Mouse (Mus musculus) megakaryocyte progenitor cell, adult 5-6 weeks (primary cell): ENCODE results near the gene Hist1h2bg. TPM values are rescaled to one million over a fixed set of nuclear protein-coding genes. Genes with fewer than 3 reads are reported as not detected.
"Not testable (repeated sequence)": the region's sequence is repeated elsewhere in the genome, so short reads cannot be mapped to it uniquely, and the experiment has no call there.

ENCODE experiments used
- ATAC-seq: replicated peaks from 2 replicates; pipeline ENCODE4 v1.8.0; 2016; ENCODE audit warnings: mild to moderate bottlenecking, moderate TSS enrichment, inconsistent platforms; ENCODE audit not compliant: poor library complexity
- total RNA-seq, 2 experiments: library from RNA; stranded (forward) in 1 of 2; stranded (reverse) in 1 of 2; fragments of 157-497, 149-512 nt in 1 of 2; fragments of 200-1000 nt in 1 of 2; gene quantifications; 2 replicates each; pipeline versions ENCODE4 v1.2.3 to v1.2.4; 2015 to 2017

Gene Hist1h2bg
- total RNA-seq, 2 experiments from 2014 or later, result 322 to 1,244 TPM

DNA sequence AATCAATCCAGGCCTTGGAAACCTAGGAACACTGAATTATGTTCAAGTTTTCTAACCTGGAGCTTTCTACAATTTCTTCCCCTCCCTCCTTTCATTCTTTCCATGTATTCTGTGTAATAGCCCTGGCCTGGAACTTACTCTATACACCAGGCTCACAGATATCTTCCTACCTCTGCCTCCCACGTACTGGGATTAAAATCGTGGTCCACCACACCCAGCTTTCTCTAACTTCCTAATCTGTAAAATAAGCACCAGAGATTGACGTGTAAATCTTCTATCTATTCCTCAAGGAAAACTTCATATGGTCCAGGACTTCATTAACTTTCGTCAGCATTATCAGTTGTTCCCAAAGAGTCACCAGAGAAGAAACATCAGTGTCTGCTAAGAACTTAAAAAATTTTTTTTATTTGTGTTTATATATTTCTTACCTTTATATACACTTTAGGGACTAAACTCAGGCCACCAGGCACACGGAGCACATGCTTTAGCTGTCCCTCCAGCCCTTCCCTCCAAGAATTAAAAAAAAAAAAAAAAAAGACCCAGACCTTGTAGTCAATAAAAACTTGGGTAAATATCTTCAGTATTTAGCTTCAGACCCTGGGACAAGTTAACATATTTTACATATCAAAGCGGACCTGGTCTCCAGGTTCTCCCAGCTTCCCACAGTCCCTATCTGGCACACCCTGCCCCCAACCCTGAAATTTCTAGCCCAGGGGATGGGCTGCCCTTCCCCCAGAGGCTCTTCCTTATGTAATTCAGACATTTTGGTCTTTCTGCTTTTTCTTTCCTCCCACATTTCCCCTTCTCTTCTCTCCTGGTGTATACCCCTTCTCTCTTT lies 11.2 kb downstream of the Hist1h2bg start:
- peak; percentile 2 for ATAC-seq

- no peak for ATAC-seq
These were observed 12.3 kb downstream of the Hist1h2bg start for GRCm38 (mm10) chr13:23583387-23584068.

DNA sequence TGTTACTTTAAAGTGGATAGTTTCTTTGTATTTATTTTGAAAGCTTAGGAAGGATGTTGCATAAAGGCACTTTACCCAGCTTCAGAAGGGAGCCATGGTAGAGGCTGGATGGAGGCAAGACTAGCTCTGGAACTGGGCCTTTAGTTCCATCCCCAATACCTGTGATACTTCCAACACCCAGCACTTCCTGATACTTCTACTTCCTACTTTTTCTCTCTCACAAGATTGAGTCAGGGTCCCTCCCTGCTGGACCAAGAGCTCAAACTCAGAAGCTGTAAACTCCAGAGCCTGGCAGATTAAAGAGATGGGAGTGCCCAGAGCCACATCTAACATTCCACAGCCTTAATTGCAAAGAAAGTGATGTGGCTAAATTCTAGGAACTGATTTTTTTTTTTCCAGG lies 13.1 kb downstream of the Hist1h2bg start:
- no peak for ATAC-seq

DNA sequence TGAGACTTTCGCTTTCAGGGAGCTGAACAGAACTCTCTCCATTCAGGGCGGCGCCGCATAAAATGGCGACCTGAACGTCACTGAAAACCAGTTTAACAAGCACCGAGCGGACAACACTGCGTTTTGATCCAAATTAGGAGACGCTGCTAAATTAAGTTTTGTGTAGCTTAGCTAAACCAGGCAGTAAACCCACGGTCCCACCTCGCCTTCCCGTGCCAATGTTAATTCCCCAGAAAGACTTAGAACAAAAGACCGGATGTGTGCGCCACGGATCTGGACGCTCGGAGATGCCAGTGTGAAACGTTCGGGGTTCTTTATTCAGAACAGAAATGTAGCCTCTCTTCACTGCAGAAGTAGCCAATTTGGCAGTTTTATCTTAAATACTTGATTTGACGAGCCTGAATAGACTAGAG lies 13.8 kb downstream of the Hist1h2bg start:
- peak; percentile 17 for ATAC-seq

DNA sequence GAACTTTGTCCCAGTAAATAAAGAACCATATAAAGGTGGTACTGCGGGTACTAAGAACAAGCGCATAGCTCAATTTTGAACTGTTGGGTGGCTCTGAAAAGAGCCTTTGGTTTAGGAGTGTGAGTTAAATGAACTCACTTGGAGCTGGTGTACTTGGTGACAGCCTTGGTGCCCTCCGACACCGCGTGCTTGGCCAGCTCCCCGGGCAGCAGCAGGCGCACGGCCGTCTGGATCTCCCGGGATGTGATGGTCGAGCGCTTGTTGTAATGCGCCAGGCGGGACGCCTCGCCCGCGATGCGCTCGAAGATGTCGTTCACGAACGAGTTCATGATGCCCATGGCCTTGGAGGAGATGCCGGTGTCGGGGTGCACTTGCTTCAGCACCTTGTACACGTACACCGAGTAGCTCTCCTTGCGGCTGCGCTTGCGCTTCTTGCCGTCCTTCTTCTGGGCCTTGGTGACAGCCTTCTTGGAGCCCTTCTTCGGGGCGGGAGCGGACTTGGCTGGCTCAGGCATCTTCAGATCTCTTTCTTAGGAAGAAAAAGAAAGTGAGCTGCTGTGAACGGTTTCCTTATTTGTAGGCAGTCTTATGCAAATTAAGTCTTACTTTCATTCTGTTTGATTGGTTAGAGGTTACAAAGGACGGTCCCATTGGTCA lies 14.4 kb downstream of the Hist1h2bg start:
- ATAC-seq, result peak; percentile 63

DNA sequence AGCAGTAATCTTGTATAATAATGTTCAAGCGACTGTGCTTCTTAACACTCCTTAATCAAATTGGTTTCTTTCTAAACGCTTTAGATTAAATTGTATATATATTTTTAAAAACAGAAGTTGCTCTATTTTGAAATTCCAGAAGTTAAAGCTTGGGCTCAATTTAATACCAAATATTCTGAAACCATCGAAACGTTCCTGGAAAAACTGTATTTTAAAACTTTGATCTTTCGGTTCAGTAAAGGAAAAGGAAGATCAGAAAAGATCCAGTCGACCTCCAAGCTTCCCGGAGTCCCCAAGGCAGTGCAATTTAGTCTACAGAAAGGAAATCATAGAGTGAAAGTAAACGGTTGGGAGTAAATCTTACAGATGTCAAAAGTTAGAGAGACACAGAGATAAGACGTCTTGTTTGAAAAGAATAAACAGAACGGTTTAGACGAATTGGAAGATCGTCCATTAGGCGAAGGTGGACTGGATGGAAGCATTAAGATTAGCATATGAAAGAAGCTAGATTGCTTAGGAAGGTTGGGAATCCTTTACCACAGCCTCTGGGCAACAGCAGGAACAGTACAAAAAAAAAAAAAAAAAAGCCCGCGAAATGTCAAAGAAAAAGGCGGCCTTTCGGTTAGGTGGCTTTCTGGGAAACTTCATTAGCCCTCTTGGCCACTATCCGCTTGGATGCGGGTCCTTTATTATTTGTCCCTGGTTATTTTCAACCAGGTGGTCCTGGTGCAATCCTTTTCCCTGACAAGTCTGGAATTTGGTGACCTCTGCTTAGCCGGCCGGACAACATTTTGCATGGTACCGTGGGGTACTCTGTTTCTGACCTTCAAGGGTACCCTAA lies 15.1 kb downstream of the Hist1h2bg start:
- ATAC-seq, result no peak

DNA sequence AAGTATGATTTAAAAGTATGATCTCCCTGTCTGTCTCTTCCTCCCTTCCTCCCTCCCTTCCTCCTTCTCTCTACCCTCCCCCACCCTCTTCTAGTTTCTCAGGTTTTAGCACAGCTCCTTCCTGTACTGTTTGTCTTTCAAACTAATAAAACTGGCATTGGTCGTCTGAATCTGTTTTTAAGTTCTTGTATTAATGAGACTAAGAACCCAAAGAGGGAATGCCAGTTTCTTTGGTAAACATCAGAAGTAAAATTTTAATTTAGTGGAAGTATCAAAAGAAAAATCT lies 15.7 kb downstream of the Hist1h2bg start:
- no peak for ATAC-seq

GRCm38 (mm10) chr13:23591206-23591605 lies 20.0 kb downstream of the Hist1h2bg start:
- no peak for ATAC-seq

DNA sequence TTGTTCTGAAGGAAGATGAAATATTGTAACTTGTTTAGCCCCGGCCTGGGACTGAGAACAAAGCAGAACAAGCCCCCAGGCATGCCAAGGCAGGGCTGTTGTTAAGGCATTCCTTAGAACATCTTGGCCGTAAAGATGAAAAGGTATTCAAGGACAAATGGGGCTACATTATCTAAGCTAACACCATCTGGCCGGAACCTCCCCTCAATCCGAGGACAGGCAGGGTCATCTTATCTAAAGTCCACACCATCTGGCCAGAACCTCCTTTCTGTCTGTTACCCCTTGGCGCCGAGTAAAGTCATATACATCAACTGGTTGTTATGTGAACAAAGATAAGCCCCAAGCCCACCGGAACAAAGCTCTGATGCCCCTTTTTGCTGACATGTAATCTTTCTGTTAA lies 20.7 kb downstream of the Hist1h2bg start:
- not testable (repeated sequence) for ATAC-seq

DNA sequence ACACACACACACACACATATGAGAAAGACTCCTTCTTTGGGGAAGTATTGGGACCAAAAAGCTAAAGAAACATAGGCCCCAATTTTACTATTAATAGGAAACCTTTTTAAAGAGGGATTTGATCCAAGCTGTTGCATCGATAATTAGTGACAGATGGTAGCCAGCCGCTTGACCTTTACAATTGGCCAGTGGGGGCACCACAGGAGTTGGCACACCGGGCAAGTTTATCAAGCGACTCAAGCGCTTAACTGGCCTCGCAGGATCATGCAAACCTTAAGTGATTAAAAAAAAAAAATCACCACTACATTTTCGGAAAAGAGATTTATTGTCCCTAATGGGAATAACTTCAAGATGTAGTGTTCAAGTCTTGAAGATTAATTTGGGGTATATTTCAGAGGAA lies 21.4 kb downstream of the Hist1h2bg start:
- no peak for ATAC-seq

DNA sequence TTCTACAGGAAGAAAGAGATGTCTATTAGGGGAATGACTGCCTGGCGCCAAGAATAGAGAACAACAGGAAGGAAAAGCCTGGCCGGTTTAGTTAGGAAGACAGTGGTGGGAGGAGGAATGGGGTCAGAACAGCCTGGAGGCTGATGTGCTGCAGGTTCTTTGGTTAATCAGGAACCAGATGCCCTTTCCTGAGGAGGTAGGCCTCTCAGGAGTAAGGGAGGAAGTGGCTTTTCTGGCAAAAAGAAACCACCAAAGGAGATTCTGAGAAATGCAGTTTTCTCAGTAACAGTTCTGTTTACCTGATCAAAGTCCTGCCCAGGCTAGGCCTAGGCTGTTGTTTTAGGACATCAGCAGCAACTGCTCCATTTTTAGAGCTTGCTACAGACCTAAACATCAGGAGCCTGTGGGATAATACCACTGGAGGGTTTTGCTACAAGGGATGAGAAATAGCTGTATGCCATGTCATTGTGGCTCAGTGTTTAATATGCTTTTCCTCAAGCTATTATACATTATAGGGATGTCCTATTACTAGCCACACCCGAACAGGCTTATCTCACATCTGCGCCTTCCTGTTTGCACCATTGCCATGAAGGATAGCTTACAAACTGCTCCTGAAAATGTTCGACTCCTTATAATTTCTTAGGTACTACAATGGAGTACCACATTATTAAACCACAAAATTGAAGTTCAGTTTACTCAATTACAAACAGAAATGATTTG lies 22.0 kb downstream of the Hist1h2bg start:
- ATAC-seq, result peak; percentile 38

DNA sequence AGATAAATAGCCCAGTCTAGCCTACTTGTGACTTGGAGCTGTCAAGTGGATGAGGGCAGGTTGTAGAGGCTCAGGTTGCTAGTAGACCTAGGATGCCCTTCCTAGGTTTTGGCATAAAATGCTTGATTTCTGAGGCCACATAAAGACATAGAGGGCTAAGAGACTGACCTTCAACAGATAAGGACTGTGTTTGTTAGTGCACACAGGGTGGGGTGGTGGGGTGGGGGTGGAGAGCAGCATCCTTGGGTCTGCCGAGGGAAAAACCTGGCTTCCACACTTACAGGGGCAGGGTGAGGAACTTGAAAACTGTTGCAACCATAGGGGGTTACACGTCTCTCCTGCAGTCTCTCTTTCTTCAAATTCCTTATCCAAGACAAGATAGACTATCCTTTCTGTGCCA lies 24.0 kb downstream of the Hist1h2bg start:
- no peak for ATAC-seq

DNA sequence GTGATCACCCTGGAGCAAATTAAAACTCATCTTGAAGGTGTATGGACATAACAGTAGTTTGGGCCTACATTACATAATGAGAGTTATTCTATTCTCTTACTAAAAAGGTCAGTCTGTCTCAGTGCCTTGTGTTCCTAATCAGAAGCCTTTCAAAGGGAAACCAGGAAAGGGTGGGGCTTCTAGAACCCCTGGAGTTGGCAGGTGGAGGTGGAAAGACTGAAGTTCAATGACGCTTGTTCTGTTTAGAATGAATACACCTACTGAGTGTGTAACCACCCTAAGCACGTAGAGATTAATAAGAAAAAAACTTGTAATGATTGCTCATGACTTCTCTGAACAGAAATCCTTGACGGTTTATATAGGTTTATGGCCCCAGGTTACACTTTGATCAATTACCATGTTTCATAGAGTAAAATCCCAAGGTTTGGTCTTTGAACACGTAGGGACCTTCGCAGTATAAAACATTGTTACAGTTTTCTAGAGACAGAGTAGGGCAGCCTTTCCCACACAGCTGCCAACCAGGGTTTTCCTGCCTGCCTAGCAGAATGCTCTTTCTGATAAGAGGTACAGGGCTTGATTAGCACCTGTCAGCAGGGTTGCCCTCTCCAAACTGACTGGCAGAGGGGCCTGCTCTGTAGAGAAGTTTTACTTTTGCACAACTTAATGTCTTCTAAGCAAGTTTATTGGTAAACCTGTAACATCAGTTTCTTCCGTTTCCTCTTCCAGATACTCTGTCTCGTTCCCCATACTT lies 24.6 kb downstream of the Hist1h2bg start:
- peak; percentile 88 for ATAC-seq

DNA sequence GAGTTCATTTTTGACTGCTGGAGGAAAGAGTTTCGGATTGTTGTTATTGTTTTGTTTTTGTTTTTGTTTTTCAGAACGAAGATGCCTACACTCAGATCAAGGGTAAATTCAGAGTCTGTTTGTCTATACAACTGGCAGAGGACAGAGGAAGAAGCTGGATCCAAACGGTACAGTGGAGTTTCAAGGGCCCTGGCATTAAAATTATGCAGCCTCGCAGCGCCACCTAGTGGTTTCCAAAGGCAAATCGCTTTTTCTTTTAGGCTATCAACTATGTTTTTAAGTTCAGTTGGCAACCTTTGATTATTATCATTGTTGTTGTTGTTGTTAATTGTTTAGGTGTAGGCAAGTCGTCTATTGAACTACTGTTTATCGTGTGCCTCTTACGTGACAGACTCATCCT lies 26.8 kb downstream of the Hist1h2bg start:
- ATAC-seq, result peak; percentile 73

- ATAC-seq, result no peak
These were observed 32.0 kb downstream of the Hist1h2bg start for GRCm38 (mm10) chr13:23603182-23603699.

DNA sequence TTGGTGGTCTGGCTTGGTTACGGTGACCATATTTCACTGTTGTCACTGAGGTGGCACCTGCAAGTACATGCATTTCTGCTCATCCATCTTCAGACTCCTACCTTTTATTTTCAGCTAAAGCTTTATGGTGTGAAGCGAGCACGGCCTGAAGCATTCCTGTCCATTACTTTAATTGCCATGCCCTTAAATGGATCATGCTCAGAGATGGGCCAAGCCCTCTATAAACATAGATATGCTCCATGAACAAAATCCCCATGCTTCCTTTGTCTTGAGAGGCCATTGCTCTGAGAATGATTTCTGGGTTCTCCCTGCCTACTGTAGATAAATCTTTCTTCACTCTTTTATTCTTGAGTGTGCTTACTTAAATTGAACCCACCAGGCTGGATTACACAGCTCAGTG lies 33.3 kb downstream of the Hist1h2bg start:
- no peak for ATAC-seq

- no peak for ATAC-seq
These were observed 33.9 kb downstream of the Hist1h2bg start for GRCm38 (mm10) chr13:23605052-23605451.

GRCm38 (mm10) chr13:23609209-23609608 lies 38.0 kb downstream of the Hist1h2bg start:
- peak; percentile 92 for ATAC-seq

DNA sequence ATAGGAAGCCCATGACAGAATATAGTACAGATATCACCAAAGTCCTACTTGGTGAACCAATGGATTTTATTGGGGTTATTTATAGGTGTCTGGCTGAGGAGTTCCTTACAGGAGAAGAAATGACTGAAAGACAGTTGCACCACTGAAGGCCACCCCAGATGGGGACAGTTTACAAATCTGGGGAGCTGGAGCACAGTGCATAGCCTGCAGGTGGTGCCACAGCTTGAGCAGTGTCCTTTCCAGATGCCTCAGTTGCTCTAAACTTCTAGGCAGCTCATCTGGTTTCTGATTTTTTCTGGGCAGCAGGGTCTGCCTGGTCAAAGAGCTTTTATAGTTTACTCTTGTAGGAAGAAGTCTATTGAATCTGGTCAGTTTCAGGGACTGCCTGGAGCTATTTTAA lies 38.6 kb downstream of the Hist1h2bg start:
- ATAC-seq, result no peak

DNA sequence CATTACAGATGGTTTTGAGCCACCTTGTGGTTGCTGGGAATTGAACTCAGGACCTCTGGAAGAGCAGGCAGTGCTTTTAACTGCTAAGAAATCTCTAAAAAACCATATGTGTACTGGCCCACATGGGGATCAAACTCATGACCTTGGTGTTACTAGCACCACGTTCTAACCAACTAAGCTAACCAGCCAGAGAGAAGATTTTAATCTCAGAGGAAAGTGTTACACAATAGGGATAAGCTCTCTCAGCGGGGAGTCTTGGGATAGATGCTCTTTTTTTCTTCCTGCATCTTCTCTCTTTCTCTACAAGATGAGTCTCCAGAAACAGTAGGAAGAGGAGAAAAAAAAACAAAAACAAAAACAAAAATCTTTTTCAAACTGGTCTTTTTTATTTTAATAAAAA lies 39.2 kb downstream of the Hist1h2bg start:
- no peak for ATAC-seq
